Mouse (Mus musculus) cerebellum, postnatal 36 days (tissue): ENCODE measurements around the gene Oxld1.
"Not testable (repeated sequence)": the region's sequence is repeated elsewhere in the genome, so short reads cannot be mapped to it uniquely, and the experiment has no call there.

Experiments
- DNase-seq, 2 experiments: peaks; one replicate each; pipeline ENCODE4 v3.0.0; 2021 to 2022; ENCODE audit warnings: mixed read lengths in 2 of 2

The Oxld1 gene

DNA sequence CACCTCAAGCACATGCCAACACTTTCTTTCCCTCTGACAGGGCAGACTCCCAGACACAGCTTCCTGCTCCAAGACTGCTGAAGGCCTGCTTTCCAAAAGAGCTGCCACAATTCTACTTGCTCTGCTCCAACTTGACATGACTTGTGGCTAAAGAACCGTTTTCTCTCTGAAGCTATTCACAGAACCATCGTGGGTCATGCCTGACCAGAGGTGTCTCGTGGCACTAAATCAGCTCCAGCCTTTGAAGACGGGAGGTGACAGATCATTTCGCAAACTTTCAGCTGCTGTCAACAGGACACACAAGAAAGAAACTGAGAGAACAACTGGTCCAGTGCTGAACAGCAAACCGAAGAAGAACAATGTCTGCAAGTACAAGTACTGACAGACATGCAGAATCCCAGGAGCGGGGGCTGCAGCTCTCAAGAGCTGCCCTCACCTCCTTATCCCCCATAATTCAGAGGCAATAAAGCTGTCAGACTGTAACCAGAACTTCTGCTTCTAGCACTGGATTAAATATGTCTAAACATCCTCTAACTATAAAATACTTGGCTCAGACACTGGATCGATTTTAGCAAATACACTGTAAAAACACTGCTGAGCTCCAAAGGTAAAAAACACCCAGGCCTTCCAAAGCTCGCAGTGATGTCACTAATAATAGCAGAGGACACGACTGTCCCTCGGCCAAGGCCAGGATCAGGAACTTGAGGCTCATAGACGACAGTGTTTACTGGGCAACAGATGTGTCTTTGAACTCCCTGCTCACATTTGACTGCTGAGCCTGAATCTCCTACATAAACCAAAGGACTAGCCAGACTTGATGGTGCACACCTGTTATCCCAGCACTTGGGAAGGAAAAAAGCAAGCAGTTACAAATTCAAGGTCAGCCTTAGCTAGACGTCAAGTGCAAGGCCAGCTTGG, 35.0 kb downstream of the Oxld1 start:
- no peak for DNase-seq

DNA sequence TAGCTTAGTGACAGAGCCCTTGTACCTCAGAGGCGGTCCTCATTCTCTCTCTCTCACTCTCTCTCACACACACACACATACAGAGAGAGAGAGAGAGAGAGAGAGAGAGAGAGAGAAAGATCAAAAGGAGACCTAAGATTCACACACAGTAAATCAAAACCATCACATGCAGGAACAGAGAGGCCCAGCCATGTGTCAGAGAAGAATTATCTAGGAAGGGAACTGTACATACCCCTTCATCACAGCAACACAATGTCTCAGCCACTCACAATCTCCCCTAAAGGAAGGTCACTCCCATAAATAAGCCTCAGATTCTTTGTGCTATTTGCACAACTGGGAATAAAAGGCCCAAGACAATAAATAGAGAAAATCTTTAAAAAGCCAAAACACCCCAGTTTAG, 39.3 kb downstream of the Oxld1 start:
- DNase-seq = no peak

DNA sequence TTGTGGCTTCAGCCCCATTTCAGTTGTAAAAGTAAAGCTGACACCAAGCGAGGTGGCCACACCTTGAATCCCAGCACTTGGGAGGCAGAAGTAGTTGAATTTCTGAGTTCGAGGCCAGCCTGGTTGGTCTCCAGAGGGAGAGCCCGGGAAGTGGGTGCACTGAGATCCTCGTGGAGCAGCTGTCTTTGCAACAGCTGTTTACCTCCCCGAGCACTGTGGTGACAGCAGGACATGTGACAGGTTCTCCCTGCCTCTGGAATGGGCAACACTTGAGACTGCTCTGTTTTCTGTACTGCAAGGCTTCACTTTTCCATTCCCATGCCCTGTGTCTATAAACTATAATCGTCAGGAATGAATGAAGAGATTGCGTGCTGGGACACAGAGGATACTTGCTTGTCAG, 40.0 kb downstream of the Oxld1 start:
- no peak for DNase-seq

DNA sequence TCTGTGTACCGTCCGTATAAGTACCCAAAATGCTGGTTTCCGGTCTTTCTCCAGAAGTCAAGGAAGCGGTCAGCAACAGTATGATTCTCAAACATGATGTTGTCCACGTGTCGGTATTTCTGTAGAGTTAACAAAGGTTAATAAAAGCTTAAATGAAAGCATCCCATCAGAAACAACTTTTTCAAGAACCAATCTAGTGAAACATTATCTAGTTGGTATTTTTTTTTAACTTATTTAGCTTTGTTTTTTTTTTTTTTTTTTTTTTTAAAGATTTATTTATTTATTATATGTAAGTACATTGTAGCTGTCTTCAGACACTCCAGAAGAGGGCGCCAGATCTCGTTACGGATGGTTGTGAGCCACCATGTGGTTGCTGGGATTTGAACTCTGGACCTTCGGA, 44.2 kb downstream of the Oxld1 start:
- DNase-seq = not testable (repeated sequence)
